Mouse (Mus musculus) effector memory CD4-positive, alpha-beta T cell, adult 5 months (primary cell): ENCODE data around the gene Lrrc39. TPM values are rescaled to one million over a fixed set of nuclear protein-coding genes. Genes with fewer than 3 reads are reported as not detected.

ENCODE experiments used
- polyA plus RNA-seq: library from polyadenylated mRNA; unstranded; fragments of 100-300 nt; shearing (Covaris generic); gene quantifications from one replicate; pipeline ENCODE4 v1.2.1, GENCODE M21; 2017

Lrrc39 gene
- 1.1 TPM for polyA plus RNA-seq

DNA sequence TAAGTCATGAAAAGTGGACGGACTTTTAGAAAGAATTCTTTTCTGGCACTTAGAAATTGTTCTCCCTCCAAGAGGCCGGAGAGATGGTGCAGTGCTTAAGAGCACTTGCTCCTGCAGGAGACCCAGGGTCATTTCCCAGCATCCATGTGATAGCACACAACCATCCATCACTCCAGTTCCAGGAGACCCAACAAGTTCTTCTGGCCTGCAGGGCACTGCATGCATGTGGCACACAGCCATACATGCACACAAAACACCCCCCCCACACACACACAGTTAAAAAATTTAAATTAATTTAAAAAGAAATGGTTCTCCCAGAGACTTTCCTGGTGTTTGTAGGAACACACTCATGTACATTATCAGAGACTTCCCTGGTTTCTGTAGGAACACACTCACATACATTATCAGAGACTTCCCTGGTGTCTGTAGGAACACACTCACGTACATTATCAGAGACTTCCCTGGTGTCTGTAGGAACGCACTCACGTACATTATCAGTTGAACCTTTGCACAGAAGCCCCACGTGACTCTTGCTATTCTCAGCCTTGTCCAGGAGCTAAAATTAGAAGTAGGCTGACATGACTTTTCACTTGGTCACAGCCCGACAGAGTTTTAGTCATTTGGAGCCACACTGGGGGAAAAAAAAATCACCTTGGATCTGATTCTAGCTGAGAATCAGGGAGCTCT lies at the start of gene Lrrc39:
Gene Lrrc39 (plus strand): TSS at position 566 of the 687 bp plus-strand sequence.

DNA sequence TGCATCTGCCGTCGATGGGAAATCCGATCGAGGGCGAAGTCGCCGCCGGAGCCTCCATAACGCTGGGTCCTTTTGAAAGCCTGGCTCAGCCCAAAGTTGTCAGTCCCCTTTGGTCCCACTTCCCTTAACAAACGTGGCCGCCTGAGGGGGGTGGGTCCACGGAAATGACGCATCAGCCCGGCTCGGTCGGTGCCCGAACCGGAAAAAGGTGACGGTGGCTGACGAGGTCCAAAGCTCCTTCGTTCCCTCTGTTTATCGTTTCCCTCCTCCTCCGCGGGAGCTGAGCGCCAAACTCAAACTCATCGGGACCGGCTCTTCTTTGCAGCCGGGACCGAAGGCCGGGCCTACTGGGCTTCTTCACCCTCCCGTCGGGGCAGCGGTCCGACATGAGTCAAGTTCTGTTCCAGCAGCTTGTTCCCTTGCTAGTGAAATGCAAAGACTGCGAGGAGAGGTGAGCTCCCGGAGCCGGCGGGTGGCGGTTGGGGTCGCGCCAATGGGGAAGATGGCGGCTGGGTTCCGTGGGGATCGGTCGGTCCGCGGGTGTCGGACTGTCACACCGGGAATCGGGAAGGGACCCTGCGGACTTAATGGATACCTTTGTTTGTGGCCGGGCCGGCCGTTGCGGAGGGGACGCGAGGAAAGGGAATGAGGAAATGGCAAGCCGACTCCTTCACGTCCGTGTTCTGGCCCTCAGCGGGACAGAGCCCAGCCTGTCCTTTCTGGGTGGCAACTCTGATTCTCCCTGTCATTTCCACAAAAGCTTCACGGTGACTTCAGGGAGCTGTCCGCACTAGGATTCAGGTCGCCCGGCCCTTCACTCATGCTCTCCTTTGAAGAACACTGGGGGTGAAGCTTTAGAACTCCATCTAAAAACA lies 32.2 kb downstream of the Lrrc39 start, which contains the start of gene Sass6:
Gene Sass6 (plus strand): TSS at position 255 of the 875 bp plus-strand sequence.

DNA sequence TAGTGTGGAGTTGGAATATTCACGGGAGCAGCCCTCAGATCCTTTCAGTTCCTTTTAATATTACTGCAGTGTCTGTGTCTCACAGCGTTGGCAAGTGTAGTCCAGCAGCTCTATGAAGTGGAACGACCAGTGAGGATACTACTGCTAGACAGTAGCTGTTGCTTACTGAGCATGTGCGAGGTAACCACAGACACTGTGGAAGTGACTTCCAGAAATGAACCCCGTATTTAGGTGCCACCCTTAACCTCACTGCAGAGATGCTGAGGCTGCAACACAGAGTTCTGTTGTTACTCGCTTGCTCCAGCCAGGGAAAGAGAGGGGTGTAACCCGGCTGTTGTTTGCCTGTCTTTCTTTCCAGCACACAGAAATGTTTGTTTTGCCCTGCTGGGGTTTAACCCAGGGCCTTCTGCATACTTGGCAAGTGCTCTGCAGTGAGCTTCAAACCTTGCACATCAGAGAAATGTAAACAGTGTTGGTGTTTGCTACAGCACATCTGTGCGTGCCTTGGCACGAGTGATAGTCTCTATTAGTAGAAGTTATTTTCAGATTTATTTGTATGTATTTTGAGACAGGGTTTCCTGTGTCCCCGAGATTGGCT lies 51.6 kb downstream of the Lrrc39 start, which contains the start of gene Trmt13:
Gene Trmt13 (minus strand): TSS at position 293 of the 598 bp plus-strand sequence.

Other genes starting within 250 kb of the Lrrc39 start
- 15.6 TPM for gene Cdc14a, start 138.9 kb upstream of the Lrrc39 start, polyA plus RNA-seq
- 31.0 TPM for gene Rtca, start 54.8 kb upstream of the Lrrc39 start, polyA plus RNA-seq
- gene Dbt, start 49.9 kb upstream of the Lrrc39 start, polyA plus RNA-seq = 10.7 TPM
- gene Sass6, start 32.0 kb downstream of the Lrrc39 start, polyA plus RNA-seq = 3.8 TPM
- gene Trmt13, start 51.6 kb downstream of the Lrrc39 start, polyA plus RNA-seq = 31.6 TPM
- 172 TPM for gene Mfsd14a, start 99.7 kb downstream of the Lrrc39 start, polyA plus RNA-seq
- gene Gm43191, start 118.3 kb downstream of the Lrrc39 start, polyA plus RNA-seq = not detected
- gene Slc35a3, start 149.9 kb downstream of the Lrrc39 start, polyA plus RNA-seq = 23.1 TPM
- gene Agl, start 245.2 kb downstream of the Lrrc39 start, polyA plus RNA-seq = 4.9 TPM